Mouse (Mus musculus) left cerebral cortex, adult 11 months (tissue): Measurements from ENCODE around the gene Gm20431.

ENCODE experiments used
- DNase-seq: peaks from one replicate; pipeline ENCODE4 v3.0.0; 2022; ENCODE audit warnings: low spot score

The Gm20431 gene

DNA sequence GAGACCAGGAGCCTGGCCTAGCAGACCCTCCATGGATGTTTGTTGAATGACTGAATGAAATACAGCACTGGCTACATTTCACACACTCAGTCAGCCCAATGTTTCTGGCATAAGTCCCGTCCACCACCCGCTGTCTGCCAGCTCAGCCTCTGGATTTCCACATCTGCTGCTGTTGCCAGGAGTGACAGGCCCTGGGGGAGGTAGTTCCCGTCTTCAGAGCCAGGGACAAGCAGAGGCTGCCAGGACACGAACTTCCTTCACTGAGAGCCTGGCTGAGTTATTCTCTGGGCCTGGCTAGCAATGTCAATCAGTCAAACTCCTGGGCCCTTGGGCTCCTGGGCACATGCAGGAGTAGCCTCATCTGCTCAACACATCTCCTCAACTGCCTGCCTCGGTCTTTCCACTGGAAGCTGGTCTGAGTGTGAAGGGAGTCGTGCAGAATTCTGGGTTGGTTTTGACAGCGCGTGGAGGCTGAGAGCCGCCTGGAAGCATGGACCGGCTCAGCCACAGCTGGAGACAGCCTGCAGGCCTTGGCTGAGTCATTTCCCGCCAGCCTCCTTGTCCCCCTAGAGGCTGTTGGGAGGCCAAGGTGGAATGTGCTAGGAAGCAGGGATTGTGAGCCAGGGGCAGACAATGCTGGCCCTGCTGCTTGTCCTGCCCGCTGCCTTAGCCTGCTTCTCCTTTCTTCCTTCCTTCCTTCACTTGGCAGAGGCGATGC, 91.2 kb downstream of the Gm20431 start:
- no peak for DNase-seq

DNA sequence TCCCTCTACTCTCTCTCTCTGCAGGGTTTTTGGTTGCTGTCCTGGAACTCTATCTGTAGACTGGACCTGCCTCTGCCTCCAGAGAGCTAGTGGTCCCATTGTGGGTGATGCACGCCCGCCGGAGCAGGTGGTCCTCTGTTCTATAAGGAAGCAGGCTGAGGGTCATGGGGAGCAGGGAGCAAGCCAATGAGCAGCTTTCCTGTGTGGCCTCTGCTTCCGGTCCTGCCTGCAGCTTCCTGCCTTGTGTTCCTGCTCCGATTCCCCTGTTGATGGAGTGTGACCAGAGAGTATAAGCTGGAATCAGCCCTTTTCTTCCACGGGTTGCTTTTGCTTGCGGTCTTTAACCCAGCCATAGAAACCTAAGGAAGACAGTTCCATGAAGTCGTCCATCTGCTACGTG, 93.2 kb downstream of the Gm20431 start:
- no peak for DNase-seq

DNA sequence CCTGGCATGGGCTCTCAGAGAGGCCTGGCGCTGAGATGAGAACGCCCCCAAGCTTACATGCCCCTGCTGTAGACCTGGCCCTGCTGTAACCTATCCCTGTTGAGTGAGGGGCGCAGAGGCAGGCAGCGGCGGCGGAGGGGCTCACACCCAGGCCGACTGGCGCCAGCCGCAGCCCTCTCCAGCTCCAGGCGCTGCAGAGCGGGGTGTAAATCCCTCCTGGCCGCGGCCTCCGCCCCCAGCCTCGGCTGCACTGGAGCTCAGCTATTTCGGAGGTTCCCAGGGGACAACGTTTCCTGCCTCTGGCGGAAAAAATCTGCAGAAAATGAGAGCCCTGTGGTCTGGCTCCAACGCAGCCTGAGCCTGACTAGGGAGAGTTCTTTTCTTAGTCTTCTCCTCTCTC, 95.6 kb downstream of the Gm20431 start:
- DNase-seq: no peak

DNA sequence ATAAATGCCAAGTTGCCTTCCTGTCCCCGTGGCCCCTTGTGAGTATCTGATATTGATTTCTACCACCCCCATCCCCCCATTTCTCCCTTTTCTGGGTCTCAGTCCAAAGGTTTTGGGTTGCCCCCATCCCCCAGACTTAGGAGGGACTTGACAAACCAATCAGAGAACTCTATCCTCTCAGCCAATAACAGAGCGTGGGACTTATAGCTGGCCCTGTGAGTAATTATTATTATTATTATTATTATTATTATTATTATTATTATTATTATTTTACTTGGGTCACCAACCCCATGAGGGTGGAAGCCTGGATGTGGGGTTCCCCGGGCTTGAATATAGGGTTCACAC, 96.0 kb downstream of the Gm20431 start:
- DNase-seq: no peak

DNA sequence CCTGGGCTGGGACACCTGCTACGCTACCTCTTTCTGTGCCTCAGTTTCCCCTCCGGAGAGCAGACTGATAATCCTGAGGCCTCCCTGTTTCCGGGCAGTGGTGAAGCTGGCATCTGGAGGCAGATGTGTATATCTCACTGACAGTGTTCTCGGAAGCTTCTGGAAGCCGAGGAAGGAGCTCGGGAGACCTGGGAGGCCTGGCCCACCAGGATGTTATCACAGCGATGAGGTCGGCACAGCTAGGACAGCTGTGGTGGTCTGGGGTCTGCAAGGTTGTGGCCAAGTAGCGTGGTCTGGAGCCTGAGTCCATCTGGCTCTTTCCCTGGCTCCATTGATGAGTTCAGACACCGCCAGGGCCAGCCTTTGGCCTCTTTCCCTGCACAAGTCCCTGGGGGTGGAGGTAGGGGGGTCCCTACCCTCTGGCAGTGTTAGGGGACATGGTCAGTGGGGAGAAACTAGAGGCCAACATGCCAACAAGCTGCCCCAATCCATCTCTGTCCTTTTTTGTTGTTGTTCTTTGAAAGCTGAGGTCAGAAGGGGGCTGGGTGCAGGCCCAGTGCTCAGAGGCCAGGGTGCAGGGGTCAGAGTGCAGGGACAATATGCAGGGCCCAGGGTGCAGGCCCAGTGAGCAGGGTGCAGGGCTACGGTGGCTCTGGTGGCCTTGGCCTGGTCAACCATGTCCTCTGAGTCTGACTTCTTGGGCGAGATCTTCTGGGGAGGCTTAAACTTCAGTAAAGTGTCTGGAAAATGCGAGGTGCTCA, 96.6 kb downstream of the Gm20431 start:
- no peak for DNase-seq

DNA sequence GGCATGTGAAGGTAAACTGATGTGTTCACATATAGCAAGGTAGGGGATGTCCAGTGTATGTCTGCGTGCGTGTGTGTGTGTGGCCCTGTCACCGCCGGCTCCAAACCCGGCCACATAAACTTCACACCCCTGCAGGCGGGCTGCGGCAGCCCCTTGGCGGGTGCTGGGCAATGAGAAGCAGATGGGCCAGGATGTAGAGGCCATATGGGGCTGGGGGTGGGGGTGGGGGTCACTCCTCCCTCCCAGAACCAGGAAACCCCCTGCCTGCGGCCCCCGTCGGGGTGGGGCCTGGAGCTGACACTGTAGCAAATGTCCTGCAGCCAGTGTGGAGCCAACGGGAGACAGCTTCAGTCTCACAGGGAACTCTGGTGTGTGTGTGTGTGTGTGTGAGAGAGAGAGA, 97.6 kb downstream of the Gm20431 start:
- no peak for DNase-seq

DNA sequence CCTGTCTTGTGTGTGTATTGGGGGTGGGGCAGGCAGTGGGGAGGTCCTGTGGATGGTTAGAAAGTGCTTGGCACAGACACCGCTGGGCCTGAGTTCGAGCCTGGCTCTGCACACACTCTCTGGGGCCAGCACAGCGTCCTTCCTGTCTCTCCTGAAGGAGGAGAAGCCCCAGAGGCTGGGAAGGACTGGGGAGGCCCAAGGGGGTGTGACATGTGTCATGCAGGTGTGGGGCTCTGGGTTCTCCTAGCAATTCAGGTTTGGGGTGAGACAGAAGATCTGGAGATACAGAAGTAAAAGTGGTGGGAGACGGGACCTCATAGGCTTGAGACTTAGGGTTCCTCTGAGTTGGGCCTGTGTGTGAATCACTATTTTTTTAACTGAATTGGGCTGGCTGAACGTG, 98.3 kb downstream of the Gm20431 start:
- no peak for DNase-seq

DNA sequence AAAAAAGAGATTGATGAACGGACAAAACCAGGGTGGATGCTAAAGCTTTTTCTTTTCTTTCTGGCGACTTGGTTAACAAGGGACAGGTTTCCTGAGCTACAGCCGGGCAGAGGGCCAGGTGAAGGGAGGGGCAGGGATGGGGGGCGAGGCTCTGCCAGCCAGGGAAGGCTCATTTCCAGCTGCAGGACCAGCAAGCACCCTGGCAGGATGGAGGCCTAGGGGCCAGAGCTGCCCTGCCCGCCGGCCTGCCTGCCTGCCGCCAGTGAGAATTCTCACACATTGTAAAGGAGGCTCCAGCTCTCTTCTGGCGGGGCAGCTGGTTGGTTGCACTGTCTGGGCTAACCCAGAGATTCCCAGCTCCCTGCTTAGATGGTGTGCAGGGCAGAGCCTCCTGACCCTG, 99.2 kb downstream of the Gm20431 start:
- DNase-seq: no peak

DNA sequence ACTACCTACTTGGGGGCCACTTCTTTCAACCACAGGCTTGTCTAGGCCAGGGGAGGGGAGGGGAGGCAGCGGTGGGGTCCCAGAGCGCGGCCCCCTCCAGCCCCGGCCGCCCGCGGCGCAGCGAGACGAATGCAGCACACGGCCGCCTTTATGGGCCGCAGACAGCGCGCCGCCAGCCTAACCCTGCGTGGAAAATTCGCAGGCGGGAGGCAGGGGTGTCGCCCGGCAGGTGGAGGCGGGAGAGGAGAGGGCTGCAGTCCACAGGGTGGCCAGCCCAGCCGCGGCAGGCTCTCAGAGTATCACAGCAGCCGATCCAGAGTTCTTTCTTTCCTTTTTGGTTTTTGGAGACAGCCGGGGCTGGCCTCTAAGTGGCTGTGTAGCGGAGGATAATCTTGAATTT, 101.9 kb downstream of the Gm20431 start:
- no peak for DNase-seq
